Mouse (Mus musculus) kidney, adult 18-20 months (tissue): ENCODE measurements around the gene Vmn1r188.
"Not testable (repeated sequence)": the region's sequence is repeated elsewhere in the genome, so short reads cannot be mapped to it uniquely, and the experiment has no call there.

Experiments
- DNase-seq: peaks from one replicate; pipeline ENCODE4 v3.0.0; 2021

Gene Vmn1r188

GRCm38 (mm10) chr13:22050591-22051522, 33.4 kb upstream of the Vmn1r188 start:
- peak; percentile 87 for DNase-seq

- DNase-seq, result no peak
Observed at GRCm38 (mm10) chr13:22051523-22051859, 32.7 kb upstream of the Vmn1r188 start.

- DNase-seq, result no peak
Observed at GRCm38 (mm10) chr13:22053754-22054153, 30.5 kb upstream of the Vmn1r188 start.

- DNase-seq, result no peak
Observed at GRCm38 (mm10) chr13:22061422-22061821, 22.8 kb upstream of the Vmn1r188 start.

GRCm38 (mm10) chr13:22063468-22063867, 20.8 kb upstream of the Vmn1r188 start:
- DNase-seq, result no peak

- not testable (repeated sequence) for DNase-seq
Observed at GRCm38 (mm10) chr13:22105724-22106123, 21.5 kb downstream of the Vmn1r188 start, which contains the start of gene Vmn1r189. TSS of gene Vmn1r189 (minus strand) at chr13:22105824.

- not testable (repeated sequence) for DNase-seq
Observed at GRCm38 (mm10) chr13:22136495-22137293, 52.5 kb downstream of the Vmn1r188 start.
